Mouse (Mus musculus): ENCODE results near the gene Fgfr2. TPM values are rescaled to one million over a fixed set of nuclear protein-coding genes. Genes with fewer than 3 reads are reported as not detected.

Fgfr2 gene
- polyA plus RNA-seq, 1 experiment from 2014 or later = 11.2 TPM

- Histone ChIP-seq H3K27me3 (ENCODE audit: insufficient read depth, low read length) (no peaks in the 10 kb centered on the region), H3K36me3 (replicated peaks; ENCODE audit: insufficient read depth, low read length) (no peaks in the 10 kb centered on the region), H3K4me2 (ENCODE audit: low read depth, low read length) (no peak overlapping the region), H3K4me1 (ENCODE audit: insufficient read depth) (peaks cover 3% of the 10 kb centered on the region; the same call in 1 of the 2 replicates), H3K9me3 (ENCODE audit: low read length) (no peaks in the 10 kb centered on the region), H3K9ac (replicated peaks) (no peak overlapping the region), H3K27ac (ENCODE audit: low read depth) (no peak overlapping the region), H3K4me3 (ENCODE audit: low read depth, low read length) (no peak overlapping the region)
- WGBS (ENCODE audit: insufficient replicate concordance) = 83% methylated on average over 1 of the region's 1 CpGs
- ATAC-seq (no peak), DNase-seq (no peak)
- TF ChIP-seq EP300 (IDR thresholded peaks at IDR 0.05; ENCODE audit: low read depth) = no peak
- TF ChIP-seq CTCF (IDR thresholded peaks at IDR 0.05; ENCODE audit: low read depth) = no peak
These were observed 229.8 kb downstream of the Fgfr2 start for GRCm38 (mm10) chr7:132893336-132893735.

- Histone ChIP-seq H3K36me3 (replicated peaks; ENCODE audit: insufficient read depth, low read length) (no peaks in the 10 kb centered on the region), H3K9me3 (ENCODE audit: low read length) (no peaks in the 10 kb centered on the region), H3K27me3 (ENCODE audit: insufficient read depth, low read length) (no peaks in the 10 kb centered on the region), H3K4me1 (ENCODE audit: insufficient read depth) (peaks cover 7% of the 10 kb centered on the region), H3K9ac (replicated peaks) (no peak overlapping the region), H3K4me3 (ENCODE audit: low read depth, low read length) (no peak overlapping the region), H3K27ac (ENCODE audit: low read depth) (no peak overlapping the region), H3K4me2 (ENCODE audit: low read depth, low read length) (no peak overlapping the region)
- DNase-seq (no peak), ATAC-seq (no peak)
- 63% methylated on average over 7 of the region's 7 CpGs for WGBS (ENCODE audit: insufficient replicate concordance)
- no peak for TF ChIP-seq EP300 (IDR thresholded peaks at IDR 0.05; ENCODE audit: low read depth)
- no peak for TF ChIP-seq CTCF (IDR thresholded peaks at IDR 0.05; ENCODE audit: low read depth)
These were observed 230.3 kb downstream of the Fgfr2 start for GRCm38 (mm10) chr7:132892806-132893205.

- Histone ChIP-seq H3K9me3 (ENCODE audit: low read length) (no peaks in the 10 kb centered on the region), H3K36me3 (replicated peaks; ENCODE audit: insufficient read depth, low read length) (no peaks in the 10 kb centered on the region), H3K4me1 (ENCODE audit: insufficient read depth) (peaks cover 11% of the 10 kb centered on the region), H3K4me2 (ENCODE audit: low read depth, low read length) (no peak overlapping the region), H3K27me3 (ENCODE audit: insufficient read depth, low read length) (no peaks in the 10 kb centered on the region), H3K4me3 (ENCODE audit: low read depth, low read length) (no peak overlapping the region), H3K9ac (replicated peaks) (no peak overlapping the region), H3K27ac (ENCODE audit: low read depth) (no peak overlapping the region)
- WGBS (ENCODE audit: insufficient replicate concordance) = 55% methylated on average over 4 of the region's 4 CpGs
- DNase-seq (no peak), ATAC-seq (no peak)
- TF ChIP-seq CTCF (IDR thresholded peaks at IDR 0.05; ENCODE audit: low read depth) = no peak
- no peak for TF ChIP-seq EP300 (IDR thresholded peaks at IDR 0.05; ENCODE audit: low read depth)
These were observed 230.9 kb downstream of the Fgfr2 start for GRCm38 (mm10) chr7:132892311-132892661.

GRCm38 (mm10) chr7:132891561-132892310, 231.4 kb downstream of the Fgfr2 start:
- H3K27me3 ChIP-seq (ENCODE audit: insufficient read depth, low read length) = no peaks in the 10 kb centered on the region
- no peak for ATAC-seq
- peaks cover 14% of the 10 kb centered on the region for H3K4me1 ChIP-seq (ENCODE audit: insufficient read depth)
- WGBS (ENCODE audit: insufficient replicate concordance) = 91% methylated on average over 5 of the region's 5 CpGs
- TF ChIP-seq CTCF (IDR thresholded peaks at IDR 0.05; ENCODE audit: low read depth) = no peak
- no peak for TF ChIP-seq EP300 (IDR thresholded peaks at IDR 0.05; ENCODE audit: low read depth)
- H3K4me2 ChIP-seq (ENCODE audit: low read depth, low read length) = no peak overlapping the region
- no peak overlapping the region for H3K27ac ChIP-seq (ENCODE audit: low read depth)
- no peak overlapping the region for H3K4me3 ChIP-seq (ENCODE audit: low read depth, low read length)
- no peak overlapping the region for H3K9ac ChIP-seq (replicated peaks)
- no peaks in the 10 kb centered on the region for H3K9me3 ChIP-seq (ENCODE audit: low read length)
- no peaks in the 10 kb centered on the region for H3K36me3 ChIP-seq (replicated peaks; ENCODE audit: insufficient read depth, low read length)
- DNase-seq = no peak

- Histone ChIP-seq H3K27ac (ENCODE audit: low read depth) (no peak overlapping the region), H3K4me1 (ENCODE audit: insufficient read depth) (peaks cover 14% of the 10 kb centered on the region), H3K4me2 (ENCODE audit: low read depth, low read length) (no peak overlapping the region), H3K9ac (replicated peaks) (no peak overlapping the region), H3K27me3 (ENCODE audit: insufficient read depth, low read length) (no peaks in the 10 kb centered on the region), H3K36me3 (replicated peaks; ENCODE audit: insufficient read depth, low read length) (no peaks in the 10 kb centered on the region), H3K9me3 (ENCODE audit: low read length) (no peaks in the 10 kb centered on the region), H3K4me3 (ENCODE audit: low read depth, low read length) (no peak overlapping the region)
- WGBS (ENCODE audit: insufficient replicate concordance) = 89% methylated on average over 5 of the region's 5 CpGs
- no peak for TF ChIP-seq EP300 (IDR thresholded peaks at IDR 0.05; ENCODE audit: low read depth)
- no peak for TF ChIP-seq CTCF (IDR thresholded peaks at IDR 0.05; ENCODE audit: low read depth)
- no peak for ATAC-seq
- no peak for DNase-seq
These were observed 232.9 kb downstream of the Fgfr2 start for GRCm38 (mm10) chr7:132890201-132890600.

- H3K27ac ChIP-seq (ENCODE audit: low read depth) = no peak overlapping the region
- ATAC-seq (no peak), DNase-seq (no peak)
- no peak overlapping the region for H3K4me2 ChIP-seq (ENCODE audit: low read depth, low read length)
- H3K4me3 ChIP-seq (ENCODE audit: low read depth, low read length) = no peak overlapping the region
- no peaks in the 10 kb centered on the region for H3K27me3 ChIP-seq (ENCODE audit: insufficient read depth, low read length)
- TF ChIP-seq EP300 (IDR thresholded peaks at IDR 0.05; ENCODE audit: low read depth) (no peak), CTCF (IDR thresholded peaks at IDR 0.05; ENCODE audit: low read depth) (no peak)
- no peak overlapping the region for H3K9ac ChIP-seq (replicated peaks)
- peaks cover 14% of the 10 kb centered on the region for H3K4me1 ChIP-seq (ENCODE audit: insufficient read depth)
- peaks cover 4% of the 10 kb centered on the region; the same call in 1 of the 2 replicates for H3K36me3 ChIP-seq (replicated peaks; ENCODE audit: insufficient read depth, low read length)
- H3K9me3 ChIP-seq (ENCODE audit: low read length) = no peaks in the 10 kb centered on the region
- 93% methylated on average over 8 of the region's 8 CpGs for WGBS (ENCODE audit: insufficient replicate concordance)
These were observed 233.5 kb downstream of the Fgfr2 start for GRCm38 (mm10) chr7:132889691-132890090.

Data from liver, postnatal 0 days (tissue).